Mouse (Mus musculus): Measurements from ENCODE around the gene Gm28041. TPM values are rescaled to one million over a fixed set of nuclear protein-coding genes. Genes with fewer than 3 reads are reported as not detected.
A peak's percentile ranks its signal among the peaks of the same experiment; 100 is the strongest.
"Not testable (repeated sequence)": the region's sequence is repeated elsewhere in the genome, so short reads cannot be mapped to it uniquely, and the experiment has no call there.

Gene Gm28041
- polyA plus RNA-seq (2016; fragmentation: Nextera tagmentation; extraction: Ambion mirVana): not detected in 2 replicates

- peak within 1 kb of the TSS; percentile 37 for H3K4me3 ChIP-seq (replicated peaks)
- ATAC-seq (ENCODE audit: low FRiP score): peak; percentile 85
- H3K9ac ChIP-seq: peak within 1 kb of the TSS; percentile 17; the same call in 1 of the 2 replicates
- not testable (repeated sequence) for H3K36me3 ChIP-seq (replicated peaks); H3K27me3 ChIP-seq; H3K4me1 ChIP-seq; H3K27ac ChIP-seq; H3K9me3 ChIP-seq
- H3K4me2 ChIP-seq: peak within 1 kb of the TSS; percentile 51
- 20% methylated on average over 15 of the region's 15 CpGs for WGBS
Measured at GRCm38 (mm10) chr13:67375050-67375911, at the start of gene Gm28041, which contains the start of gene Zfp456. Gene Gm28041 (minus strand): TSS chr13:67375733. Gene Zfp456 (minus strand): TSS chr13:67375810.

- H3K27me3 ChIP-seq; H3K4me2 ChIP-seq; H3K9me3 ChIP-seq; H3K27ac ChIP-seq; H3K4me3 ChIP-seq (replicated peaks); H3K4me1 ChIP-seq; H3K9ac ChIP-seq; ATAC-seq (ENCODE audit: low FRiP score); H3K36me3 ChIP-seq (replicated peaks): not testable (repeated sequence)
- 85% methylated on average over 2 of the region's 2 CpGs for WGBS
Measured at GRCm38 (mm10) chr13:67422532-67422931, 47.0 kb upstream of the Gm28041 start.

DNA sequence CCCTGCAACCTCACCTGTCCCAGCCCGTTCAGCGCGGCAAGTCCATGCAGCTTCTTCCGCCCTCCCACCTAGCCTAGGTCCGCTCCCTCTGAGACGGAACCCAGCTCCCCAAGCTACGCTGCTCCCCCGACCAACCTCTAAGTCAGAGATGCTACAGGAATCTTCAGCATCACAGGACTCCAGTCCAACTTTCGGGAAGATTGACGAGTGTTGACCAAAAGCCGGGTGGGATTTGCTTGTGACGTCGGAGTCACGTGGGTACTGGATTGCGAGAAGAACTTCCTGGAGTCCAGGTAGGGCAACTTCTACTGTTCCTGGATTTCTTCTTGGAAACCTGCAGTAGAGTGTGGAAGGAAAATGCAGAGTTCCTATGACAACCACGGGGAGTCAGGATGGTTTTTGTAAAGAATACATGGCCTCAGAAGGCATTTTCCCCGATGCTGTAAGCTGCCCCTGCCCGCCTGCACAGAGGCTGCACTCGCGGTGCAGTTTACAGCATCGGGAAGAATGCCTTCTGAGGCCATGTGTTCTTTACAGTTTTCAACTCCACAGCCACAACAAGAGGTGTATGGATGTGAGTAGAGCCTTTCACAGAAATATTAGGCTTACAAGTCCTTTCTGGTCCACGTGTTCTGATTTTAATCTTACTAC, 45.8 kb upstream of the Gm28041 start, which contains the start of gene Zfp459:
TSS of gene Zfp459 (minus strand) at position 212 of the 651 bp plus-strand sequence.
- Histone ChIP-seq H3K9ac (peak within 1 kb of the TSS; percentile 54), H3K9me3 (no peaks in the 10 kb centered on the region), H3K36me3 (replicated peaks) (no peaks in the 10 kb centered on the region), H3K27ac (no peak within 1 kb of the TSS), H3K4me2 (peak within 1 kb of the TSS; percentile 82), H3K27me3 (0 out of 2 replicates have a peak, but pooled peaks cover 3% of the 10 kb centered on the region), H3K4me1 (no peaks in the 10 kb centered on the region; the same call in 1 of the 2 replicates), H3K4me3 (replicated peaks) (peak within 1 kb of the TSS; percentile 62)
- ATAC-seq (ENCODE audit: low FRiP score): peak; percentile 87
- 2% methylated on average over 22 of the region's 22 CpGs for WGBS

DNA sequence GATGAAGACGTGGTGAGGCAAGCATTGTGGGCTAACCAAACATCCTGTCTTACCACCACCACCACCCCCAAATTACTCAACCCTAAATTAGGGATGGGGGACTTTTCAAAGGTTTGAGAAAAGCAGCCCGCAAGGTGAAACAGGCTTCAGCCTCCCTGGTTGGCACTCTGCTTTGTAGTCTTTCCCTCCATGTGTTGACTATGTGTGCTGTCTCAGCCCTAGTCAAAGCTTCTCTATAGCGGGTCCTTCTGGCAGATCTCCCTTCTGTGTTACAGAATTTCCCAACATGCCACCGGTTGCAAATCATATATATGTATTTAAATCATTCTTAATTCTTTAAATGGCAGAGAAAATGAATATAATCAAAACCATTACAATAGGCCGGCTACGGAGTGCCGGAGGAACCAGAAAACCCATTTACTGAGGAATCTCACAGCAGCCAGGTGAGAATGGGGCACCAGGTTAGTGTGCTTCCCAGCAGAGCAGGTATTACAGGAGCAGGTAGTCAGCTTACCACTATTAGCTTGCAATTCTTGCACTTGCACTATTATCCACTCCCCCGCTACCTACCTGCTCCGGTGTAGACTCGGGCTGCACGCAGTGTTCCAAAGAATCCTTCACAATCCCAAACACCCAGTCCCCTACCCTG, 45.1 kb upstream of the Gm28041 start:
- H3K4me3 ChIP-seq (replicated peaks): peak overlapping the region; percentile 62
- H3K9me3 ChIP-seq: no peaks in the 10 kb centered on the region
- H3K4me1 ChIP-seq: no peaks in the 10 kb centered on the region; the same call in 1 of the 2 replicates
- peak overlapping the region; percentile 82 for H3K4me2 ChIP-seq
- ATAC-seq (ENCODE audit: low FRiP score): no peak
- WGBS: 38% methylated on average over 11 of the region's 11 CpGs
- no peaks in the 10 kb centered on the region for H3K36me3 ChIP-seq (replicated peaks)
- peak overlapping the region; percentile 54 for H3K9ac ChIP-seq
- H3K27me3 ChIP-seq: 0 out of 2 replicates have a peak, but pooled peaks cover 3% of the 10 kb centered on the region
- no peak overlapping the region for H3K27ac ChIP-seq

DNA sequence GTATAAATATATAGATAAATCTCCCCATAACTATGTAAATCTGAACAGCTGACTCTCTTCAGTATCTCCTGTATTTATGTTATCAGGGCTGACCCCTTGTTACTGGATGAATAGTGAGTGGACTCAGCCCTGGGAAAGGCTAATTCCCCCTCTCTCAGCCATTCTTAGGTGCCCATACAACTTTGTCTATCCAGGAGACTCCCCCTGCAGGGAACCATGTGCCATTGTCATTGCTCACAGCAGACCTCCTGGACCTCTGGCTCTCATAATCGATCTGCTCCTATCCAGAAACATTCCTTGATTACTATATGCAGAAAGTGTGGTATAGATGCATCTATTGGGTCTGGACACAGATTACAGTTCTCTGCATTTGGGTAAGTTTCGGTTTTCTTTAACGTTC, 41.3 kb upstream of the Gm28041 start:
- no peaks in the 10 kb centered on the region for H3K27me3 ChIP-seq
- H3K4me3 ChIP-seq (replicated peaks): no peak overlapping the region
- no peaks in the 10 kb centered on the region for H3K9me3 ChIP-seq
- H3K36me3 ChIP-seq (replicated peaks): no peaks in the 10 kb centered on the region
- no peak for ATAC-seq (ENCODE audit: low FRiP score)
- H3K27ac ChIP-seq: no peak overlapping the region
- WGBS: 91% methylated on average over 3 of the region's 3 CpGs
- H3K4me1 ChIP-seq: no peaks in the 10 kb centered on the region; the same call in 1 of the 2 replicates
- H3K9ac ChIP-seq: no peak overlapping the region
- H3K4me2 ChIP-seq: no peak overlapping the region

DNA sequence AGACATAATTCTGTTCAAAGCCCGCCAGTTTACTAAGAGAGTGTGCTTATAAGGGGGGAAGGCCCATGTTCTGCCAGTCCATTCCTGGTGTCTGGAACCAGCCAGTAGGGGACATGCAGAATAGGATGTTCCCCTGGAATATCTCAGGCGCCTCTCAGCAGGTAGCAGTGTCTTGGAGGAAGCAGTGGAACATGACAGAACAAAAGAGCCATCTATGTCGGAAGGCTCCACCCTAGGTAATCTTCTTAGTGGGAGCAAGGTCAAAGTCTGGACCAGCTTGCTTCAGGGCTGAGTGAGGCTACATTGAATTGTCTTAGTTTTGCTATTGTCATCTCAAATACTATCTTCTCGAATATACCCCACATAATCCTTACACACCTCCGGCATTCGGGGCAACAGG, 40.2 kb upstream of the Gm28041 start:
- Histone ChIP-seq H3K36me3 (replicated peaks) (no peaks in the 10 kb centered on the region), H3K9ac (no peak overlapping the region), H3K27me3 (no peaks in the 10 kb centered on the region), H3K27ac (no peak overlapping the region), H3K4me1 (no peaks in the 10 kb centered on the region), H3K4me3 (replicated peaks) (no peak overlapping the region), H3K9me3 (no peaks in the 10 kb centered on the region), H3K4me2 (no peak overlapping the region)
- ATAC-seq (ENCODE audit: low FRiP score): no peak
- 85% methylated on average over 6 of the region's 6 CpGs for WGBS

DNA sequence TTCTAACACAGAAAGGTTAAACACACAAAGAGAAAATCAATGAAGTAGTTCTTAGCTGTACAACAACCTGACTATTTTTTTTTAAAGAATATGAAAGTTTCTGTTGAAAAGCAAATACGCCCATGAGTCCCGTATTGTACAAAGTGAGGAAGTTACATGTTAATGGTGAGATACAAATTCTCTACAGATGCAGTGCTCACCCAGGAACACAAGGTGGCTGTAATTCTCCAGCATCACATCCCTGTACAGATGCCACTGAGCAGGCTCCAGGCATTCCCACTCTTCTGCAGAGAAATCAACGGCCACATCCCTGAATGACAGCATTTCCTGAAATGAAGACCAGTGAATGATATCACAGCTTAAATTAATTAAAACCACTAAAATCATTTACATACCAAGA, 38.1 kb upstream of the Gm28041 start:
- WGBS: 87% methylated on average over 3 of the region's 3 CpGs
- not testable (repeated sequence) for H3K9me3 ChIP-seq; H3K27ac ChIP-seq; H3K4me3 ChIP-seq (replicated peaks); ATAC-seq (ENCODE audit: low FRiP score); H3K4me2 ChIP-seq; H3K36me3 ChIP-seq (replicated peaks); H3K9ac ChIP-seq; H3K4me1 ChIP-seq; H3K27me3 ChIP-seq

DNA sequence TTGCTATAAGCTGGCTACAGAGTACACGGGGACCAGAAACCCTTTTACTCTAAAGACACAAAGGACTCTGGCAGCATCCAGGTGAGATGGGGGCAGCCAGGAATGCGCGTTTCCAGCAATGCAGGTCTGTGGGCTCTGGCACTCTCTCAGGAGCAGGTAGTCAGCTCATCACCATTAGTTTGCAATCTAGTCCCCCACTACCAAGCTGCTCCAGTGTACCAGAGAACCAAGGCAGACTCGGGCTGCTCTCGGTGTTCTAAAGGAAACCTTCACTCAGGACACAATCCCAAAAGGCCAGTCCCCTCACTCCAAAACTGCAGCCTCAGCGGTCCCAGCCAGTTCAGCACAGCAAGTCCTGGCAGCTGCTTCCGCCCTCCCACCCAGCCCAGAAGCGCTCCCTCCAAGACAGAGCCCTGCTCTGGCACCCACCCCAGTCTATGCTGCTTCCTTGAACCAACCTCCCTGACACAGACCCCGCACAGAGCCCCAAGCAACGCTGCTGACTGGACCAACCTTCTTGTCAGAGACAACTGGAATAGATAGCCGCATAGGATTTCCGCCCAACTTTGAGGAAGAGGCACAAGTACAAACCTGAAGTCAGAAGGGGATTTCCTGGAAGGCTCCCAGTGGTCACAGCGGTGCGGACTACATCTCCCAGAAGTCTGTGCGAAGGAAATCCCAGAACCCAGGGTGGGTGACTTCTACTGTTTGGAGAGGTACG, 23.8 kb upstream of the Gm28041 start, which contains the start of gene Zfp429:
TSS of gene Zfp429 (minus strand) at position 637 of the 721 bp plus-strand sequence.
- H3K27me3 ChIP-seq; H3K9me3 ChIP-seq; H3K36me3 ChIP-seq (replicated peaks); H3K27ac ChIP-seq; H3K4me1 ChIP-seq: not testable (repeated sequence)
- 8% methylated on average over 15 of the region's 16 CpGs for WGBS
- ATAC-seq (ENCODE audit: low FRiP score): peak; percentile 97
- Histone ChIP-seq H3K4me3 (replicated peaks) (peak within 1 kb of the TSS; percentile 53), H3K4me2 (peak within 1 kb of the TSS; percentile 60), H3K9ac (peak within 1 kb of the TSS; percentile 52)

GRCm38 (mm10) chr13:67376255-67376654, 722 bp upstream of the Gm28041 start:
- H3K27me3 ChIP-seq; ATAC-seq (ENCODE audit: low FRiP score); H3K36me3 ChIP-seq (replicated peaks); H3K4me3 ChIP-seq (replicated peaks); H3K9ac ChIP-seq; H3K27ac ChIP-seq; H3K4me1 ChIP-seq; H3K4me2 ChIP-seq; H3K9me3 ChIP-seq: not testable (repeated sequence)
- 63% methylated on average over 3 of the region's 3 CpGs for WGBS

- peak; percentile 95 for ATAC-seq (ENCODE audit: low FRiP score)
- peak within 1 kb of the TSS; percentile 71 for H3K4me3 ChIP-seq (replicated peaks)
- peaks cover 6% of the 10 kb centered on the region for H3K4me1 ChIP-seq
- no peaks in the 10 kb centered on the region for H3K36me3 ChIP-seq (replicated peaks)
- H3K9ac ChIP-seq: peak within 1 kb of the TSS; percentile 63
- no peaks in the 10 kb centered on the region for H3K9me3 ChIP-seq
- H3K27ac ChIP-seq: no peak within 1 kb of the TSS
- H3K4me2 ChIP-seq: peak within 1 kb of the TSS; percentile 61
- under 1% methylated on average over 15 of the region's 15 CpGs for WGBS
- no peaks in the 10 kb centered on the region for H3K27me3 ChIP-seq
Measured at GRCm38 (mm10) chr13:67360131-67360744, 15.3 kb downstream of the Gm28041 start, which contains the start of the genes Gm28044 and Zfp953. Gene Gm28044 (minus strand): TSS chr13:67360536. Gene Zfp953 (minus strand): TSS chr13:67360605.

DNA sequence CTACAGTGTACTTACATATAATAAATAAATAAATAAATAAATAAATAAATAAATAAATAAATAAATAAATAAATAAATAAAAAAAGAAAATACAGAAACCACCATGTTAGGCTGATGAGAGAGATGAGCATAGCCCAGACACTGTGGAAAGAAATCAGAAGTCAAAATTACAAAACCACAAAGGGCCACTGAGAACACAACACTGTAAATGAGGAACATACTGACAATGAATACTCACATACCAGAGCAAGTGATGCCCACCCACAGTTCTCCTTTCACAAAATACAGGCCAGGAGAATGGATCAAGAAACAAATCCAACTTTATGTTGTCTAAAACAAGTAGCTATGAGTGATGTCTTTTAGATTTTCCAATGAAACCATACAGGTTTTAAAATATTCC, 23.7 kb downstream of the Gm28041 start:
- ATAC-seq (ENCODE audit: low FRiP score): no peak

More for the DNA sequence above, 23.7 kb downstream of the Gm28041 start:
- no peaks in the 10 kb centered on the region for H3K4me1 ChIP-seq
- no peak overlapping the region for H3K9ac ChIP-seq
- H3K4me3 ChIP-seq (replicated peaks): no peak overlapping the region
- no peak overlapping the region for H3K27ac ChIP-seq
- H3K4me2 ChIP-seq: no peak overlapping the region
- H3K27me3 ChIP-seq: no peaks in the 10 kb centered on the region
- H3K9me3 ChIP-seq: no peaks in the 10 kb centered on the region
- no peaks in the 10 kb centered on the region for H3K36me3 ChIP-seq (replicated peaks)
